Mouse (Mus musculus) naive thymus-derived CD4-positive, alpha-beta T cell, adult 2 months (primary cell): ENCODE measurements around the gene Gm4869.
"Not testable (repeated sequence)": the region's sequence is repeated elsewhere in the genome, so short reads cannot be mapped to it uniquely, and the experiment has no call there.

Source experiments
- DNase-seq: peaks from one replicate; pipeline ENCODE4 v3.0.0-alpha.2; 2011; ENCODE audit warnings: low read depth

Gene Gm4869

DNA sequence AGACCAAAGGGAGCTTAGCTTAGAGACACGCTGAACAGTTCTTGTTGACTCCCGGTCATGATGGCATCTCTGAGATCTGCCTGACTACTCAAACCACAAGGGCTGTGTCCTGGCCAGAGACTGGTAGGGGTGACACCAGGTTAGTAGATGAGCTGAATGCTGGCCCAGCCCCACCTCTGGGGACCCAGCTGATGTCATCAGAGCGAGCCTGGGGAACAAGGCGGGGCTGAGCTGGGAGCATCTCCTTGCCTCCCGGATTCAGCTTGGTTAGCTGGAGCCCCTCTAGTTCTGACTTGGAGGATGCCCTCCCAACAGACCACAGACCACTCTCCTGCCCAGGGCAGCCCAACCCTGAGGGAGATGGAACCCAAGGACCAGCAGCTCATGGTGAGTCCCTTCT is at the start of gene Gm4869:
TSS of gene Gm4869 (plus strand) at position 301 of the 400 bp plus-strand sequence.
- DNase-seq, result no peak

DNA sequence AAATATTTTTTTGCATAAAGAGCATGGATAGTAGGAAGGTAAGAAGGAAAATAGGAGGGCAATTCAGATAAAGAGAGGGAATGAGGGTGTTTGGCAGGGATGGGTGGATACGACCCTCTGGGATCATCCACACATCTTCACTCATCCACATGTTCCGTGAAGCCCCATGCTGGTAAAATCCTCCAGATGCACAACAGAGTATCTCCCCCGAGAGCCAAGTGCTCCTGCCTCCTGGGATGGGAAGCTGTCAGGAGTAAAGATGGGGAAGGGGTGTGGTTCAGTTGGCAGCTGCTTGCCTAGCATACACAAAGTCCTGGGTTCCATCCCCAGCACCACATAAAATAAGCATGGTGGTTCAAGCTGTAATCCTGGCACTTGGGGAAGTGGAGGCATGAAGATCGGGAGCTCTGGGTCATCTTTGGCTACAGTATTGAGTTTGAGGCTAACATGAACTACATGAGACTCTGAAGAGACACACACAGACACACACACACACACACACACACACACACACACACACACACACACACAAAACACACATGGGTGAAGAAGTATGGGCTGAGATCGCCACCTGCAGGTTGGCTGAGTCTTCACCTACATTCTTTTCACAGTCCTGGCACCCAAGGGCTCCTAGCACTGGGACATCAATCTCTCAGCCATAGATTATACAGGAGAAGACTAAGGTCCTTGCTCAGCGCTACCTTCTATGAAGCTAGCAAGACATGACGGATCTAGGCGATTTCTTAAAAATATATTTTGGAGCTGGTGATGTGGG is 49.1 kb upstream of the Gm4869 start:
- peak; percentile 54 for DNase-seq

GRCm38 (mm10) chr5:140402640-140403270 is 42.7 kb upstream of the Gm4869 start:
- DNase-seq, result no peak

DNA sequence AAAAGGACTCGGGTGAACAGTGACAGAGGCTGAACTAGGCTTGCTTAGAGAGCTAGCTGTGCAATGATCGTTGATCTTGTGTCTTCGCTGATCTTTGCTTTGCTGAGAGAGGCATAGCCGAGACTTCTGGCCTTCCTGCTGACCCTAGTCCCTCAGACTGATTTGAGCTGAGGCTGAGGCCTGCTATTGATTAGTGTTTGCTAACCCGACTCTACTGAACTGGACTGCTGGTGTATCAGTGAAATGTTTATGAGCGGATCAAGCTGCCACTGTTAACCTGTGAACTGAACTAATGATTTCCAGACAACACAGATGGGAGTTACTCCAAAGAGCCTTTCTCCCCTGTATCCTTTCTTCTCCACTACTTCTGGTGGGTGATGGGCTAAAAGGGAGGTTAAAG is 40.3 kb upstream of the Gm4869 start:
- no peak for DNase-seq

DNA sequence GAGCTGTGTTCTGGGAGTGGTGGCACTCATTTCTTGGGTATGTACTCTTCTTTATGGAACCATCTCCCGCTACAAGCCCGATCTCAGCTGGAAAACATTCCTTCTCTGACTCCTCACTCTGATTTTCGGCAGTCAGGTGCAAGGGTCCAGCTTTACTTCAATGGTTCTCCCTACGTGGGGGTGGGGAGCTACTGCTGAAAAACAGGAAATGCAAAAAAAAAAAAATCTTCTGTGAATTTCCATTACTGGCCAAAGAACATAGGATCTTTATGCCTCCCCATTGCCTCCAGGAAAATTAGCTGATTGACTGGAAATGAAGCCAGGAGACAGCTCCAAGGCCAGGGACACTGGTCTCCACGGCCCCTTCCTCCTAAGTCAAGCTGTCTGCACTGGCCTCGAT is 38.8 kb upstream of the Gm4869 start:
- no peak for DNase-seq

GRCm38 (mm10) chr5:140408801-140409200 is 36.6 kb upstream of the Gm4869 start:
- no peak for DNase-seq

DNA sequence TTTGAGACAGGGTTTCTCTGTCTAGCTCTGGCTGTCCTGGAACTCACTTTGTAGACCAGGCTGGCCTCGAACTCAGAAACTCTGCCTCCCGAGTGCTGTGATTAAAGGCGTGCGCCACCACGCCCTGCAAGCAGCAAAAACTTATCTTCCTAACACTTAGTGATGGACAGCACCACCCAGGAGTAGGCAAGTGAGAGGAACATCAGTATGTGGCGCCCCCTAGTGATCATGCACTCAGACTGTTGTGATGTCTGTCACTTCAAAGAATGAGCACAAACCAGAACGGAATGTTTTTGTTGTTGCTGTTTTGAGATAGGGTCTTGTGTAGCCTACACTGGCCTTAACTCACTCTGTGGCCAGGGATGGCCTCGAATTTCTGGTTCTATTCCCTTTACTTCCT is 34.1 kb upstream of the Gm4869 start:
- peak; percentile 77 for DNase-seq

DNA sequence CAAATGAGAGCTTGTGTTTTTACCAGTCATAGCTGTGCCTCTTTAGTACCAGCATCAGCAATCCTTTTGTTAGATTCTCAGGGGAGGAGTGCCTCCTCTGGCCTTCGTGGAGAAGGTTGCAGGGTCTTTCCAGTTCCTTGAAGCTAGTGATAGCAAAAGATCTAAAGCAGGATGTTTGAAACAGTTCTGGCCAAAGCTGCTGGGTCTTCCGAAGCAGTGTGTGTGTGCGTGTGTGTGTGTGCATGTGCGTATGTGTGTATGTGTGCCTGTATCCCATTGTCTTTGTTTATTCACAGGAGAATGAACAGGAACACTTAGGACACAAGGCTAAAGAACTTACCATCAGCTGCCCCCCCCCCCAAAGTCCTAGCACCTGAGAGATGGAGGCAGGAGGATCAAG is 30.8 kb upstream of the Gm4869 start:
- no peak for DNase-seq

DNA sequence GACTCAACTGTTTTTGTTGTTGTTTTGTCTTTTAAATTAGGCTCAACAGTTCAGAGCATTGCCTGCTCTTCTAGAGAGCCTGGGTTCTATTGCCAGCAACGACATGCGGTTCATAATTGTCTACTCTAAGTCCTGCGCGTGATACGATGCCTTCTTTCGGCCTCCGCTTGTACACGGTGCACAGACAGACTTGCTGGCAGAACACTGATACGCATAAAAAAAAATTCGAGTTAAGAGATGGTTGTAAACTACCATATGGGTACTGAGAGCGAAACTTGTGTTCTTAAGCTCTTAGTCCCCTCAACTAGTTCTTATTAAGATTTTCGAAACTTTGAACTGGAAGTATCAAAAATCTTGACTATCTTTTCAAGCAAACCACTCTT is 27.3 kb upstream of the Gm4869 start:
- no peak for DNase-seq

DNA sequence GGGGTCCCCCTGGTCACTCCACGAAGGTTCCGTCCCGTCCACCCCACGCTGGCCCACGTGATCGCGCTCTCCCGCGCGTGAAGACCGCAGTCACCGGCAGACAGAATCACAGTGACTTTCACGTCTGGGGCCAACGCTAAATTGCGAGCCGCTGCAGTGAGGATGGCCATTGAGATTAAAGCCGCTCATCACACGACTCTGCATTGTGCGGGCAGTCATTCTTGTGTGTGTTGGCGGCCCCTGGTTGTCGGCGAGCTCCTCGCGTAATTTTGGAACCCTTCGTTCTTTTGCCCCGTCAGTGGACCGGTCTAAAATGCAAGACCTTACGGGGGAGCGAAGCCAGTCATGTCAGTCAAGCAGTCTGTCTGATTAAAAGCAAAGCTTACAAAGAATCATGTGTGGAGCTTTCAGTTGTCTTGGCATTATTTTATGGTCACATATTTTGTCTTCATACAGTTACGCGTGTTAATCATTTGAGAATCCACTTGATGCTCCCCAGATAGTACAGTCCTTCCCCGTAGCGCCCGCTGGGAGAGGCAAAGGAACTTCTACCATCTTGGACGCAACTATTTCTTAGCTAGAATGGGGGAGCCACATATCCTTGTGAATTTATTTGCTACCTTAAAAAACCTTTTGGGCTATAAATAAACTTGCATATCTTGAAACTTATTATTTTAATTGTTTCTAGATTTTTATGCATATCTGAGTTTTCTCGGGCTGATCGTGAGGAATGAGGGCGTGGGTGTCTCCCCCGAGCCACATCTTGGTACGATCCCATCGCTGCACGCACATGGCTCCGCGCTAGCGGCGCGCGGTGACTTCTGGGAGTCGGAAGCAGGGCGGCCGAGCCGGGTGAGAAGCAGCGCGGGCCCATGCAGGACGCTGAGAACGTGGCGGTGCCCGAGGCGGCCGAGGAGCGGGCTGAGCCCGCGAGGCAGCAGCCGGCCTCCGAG is 26.7 kb upstream of the Gm4869 start, which contains the start of gene Eif3b:
TSS of gene Eif3b (plus strand) at position 840 of the 953 bp plus-strand sequence.
- DNase-seq, result peak; percentile 96

- DNase-seq, result no peak
These were observed 25.9 kb upstream of the Gm4869 start for GRCm38 (mm10) chr5:140419442-140420080.

DNA sequence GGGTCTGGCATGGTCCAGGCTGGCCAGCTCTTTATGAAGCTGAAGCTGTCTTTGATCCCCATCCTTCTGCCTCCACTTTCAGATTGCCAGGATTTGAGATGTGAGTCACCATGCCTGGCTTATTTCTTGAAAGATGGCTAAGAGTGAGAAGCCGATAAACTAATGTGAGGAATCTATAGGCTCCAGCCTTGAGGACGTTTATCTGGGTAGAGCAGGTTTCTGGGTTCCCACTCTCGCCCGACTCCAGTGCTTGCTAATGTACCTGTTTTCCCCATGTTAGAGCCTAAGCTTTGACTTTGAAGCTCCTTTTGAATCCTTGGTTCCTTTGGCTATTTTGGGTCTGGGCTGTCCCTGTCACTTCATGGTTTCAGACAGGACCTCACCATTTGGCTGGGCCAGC is 24.8 kb upstream of the Gm4869 start:
- DNase-seq, result no peak

GRCm38 (mm10) chr5:140425016-140425783 is 20.2 kb upstream of the Gm4869 start:
- DNase-seq, result no peak

DNA sequence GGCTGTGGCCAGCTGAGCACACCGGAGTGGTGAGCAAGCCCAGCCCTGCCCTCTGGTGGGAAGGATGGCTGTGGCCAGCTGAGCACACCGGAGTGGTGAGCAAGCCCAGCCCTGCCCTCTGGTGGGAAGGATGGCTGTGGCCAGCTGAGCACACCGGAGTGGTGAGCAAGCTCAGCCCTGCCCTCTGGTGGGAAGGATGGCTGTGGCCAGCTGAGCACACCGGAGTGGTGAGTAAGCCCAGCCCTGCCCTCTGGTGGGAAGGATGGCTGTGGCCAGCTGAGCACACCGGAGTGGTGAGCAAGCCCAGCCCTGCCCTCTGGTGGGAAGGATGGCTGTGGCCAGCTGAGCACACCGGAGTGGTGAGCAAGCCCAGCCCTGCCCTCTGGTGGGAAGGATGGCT is 6.3 kb upstream of the Gm4869 start:
- DNase-seq, result not testable (repeated sequence)

DNA sequence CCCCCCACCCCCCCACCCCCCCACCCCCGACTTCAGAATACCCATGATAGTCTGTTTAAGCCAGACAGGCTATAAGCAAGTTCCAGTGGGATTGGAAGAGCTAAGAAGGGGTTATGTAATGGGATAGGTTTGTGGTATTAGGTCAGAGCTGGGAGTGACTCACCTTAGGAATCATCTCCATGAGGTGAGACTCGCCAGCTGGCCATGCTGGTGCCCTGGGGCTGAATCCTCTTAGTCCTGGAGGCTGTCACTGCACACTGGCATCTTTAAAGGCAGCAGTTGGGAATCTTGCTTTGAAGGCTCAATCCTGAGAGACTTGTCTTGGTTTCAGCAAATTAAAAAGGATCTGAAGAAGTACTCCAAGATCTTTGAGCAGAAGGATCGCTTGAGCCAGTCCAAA is 4.0 kb upstream of the Gm4869 start:
- no peak for DNase-seq

GRCm38 (mm10) chr5:140444012-140444411 is 1.4 kb upstream of the Gm4869 start:
- DNase-seq, result no peak

DNA sequence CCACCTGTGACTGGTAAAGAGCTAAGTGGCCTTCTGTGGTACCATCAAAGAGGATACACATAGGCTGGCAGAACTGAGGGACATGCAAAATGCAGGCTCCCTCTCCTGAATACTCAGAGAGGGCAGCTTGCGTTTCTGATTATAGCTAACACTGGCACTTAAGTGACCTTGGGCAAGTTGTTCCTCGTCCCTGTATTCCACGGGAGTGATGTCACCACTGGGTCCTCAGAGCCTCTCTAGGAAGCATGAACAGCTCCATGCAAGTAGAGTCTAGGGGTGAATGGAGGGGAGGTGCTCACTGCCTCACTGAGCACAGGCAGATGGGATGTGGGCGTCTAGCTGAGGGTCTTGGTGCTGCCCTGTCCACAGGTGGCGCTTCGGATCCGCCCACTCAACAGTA is 609 bp downstream of the Gm4869 start:
- DNase-seq, result no peak

DNA sequence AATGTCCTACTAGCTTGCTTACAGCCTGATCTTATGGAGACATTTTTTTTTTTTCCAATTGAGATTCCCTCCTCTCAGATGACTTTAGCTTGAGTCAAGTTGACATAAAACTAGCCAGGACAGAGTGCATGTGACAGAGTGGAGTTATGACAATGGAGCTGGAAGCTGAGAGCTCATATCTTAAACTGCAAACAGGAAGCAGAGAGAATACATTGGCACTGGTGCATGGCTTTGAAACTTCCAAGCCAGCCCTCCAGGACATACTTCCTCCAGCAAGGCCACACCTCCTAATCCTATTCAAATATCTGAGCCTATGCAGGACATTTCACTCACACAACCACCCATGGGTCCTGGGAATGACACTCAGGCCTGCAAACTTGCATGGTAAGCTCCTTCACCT is 9.0 kb downstream of the Gm4869 start:
- DNase-seq, result no peak

GRCm38 (mm10) chr5:140455466-140455865 is 10.0 kb downstream of the Gm4869 start:
- DNase-seq, result no peak

GRCm38 (mm10) chr5:140461476-140461875 is 16.0 kb downstream of the Gm4869 start:
- no peak for DNase-seq

GRCm38 (mm10) chr5:140463151-140463550 is 17.7 kb downstream of the Gm4869 start:
- DNase-seq, result not testable (repeated sequence)
